Mouse (Mus musculus): ENCODE results near the gene Plcb4. TPM values are rescaled to one million over a fixed set of nuclear protein-coding genes. Genes with fewer than 3 reads are reported as not detected.

Gene Plcb4
- polyA plus RNA-seq, 1 experiment, result 33.0 TPM

- Histone ChIP-seq H3K4me1 (ENCODE audit: control insufficient read depth, insufficient read depth, low read length) (peaks cover 3% of the 10 kb centered on the region), H3K27ac (ENCODE audit: insufficient read depth, low read length) (no peak overlapping the region), H3K4me3 (ENCODE audit: insufficient read depth, low read length) (no peak overlapping the region)
- TF ChIP-seq POLR2A (IDR thresholded peaks at IDR 0.05; ENCODE audit: low read depth, low read length) (no peak), CTCF (IDR thresholded peaks at IDR 0.05; ENCODE audit: borderline replicate concordance, insufficient read depth, low read length) (no peak)
These were observed 208.0 kb downstream of the Plcb4 start for GRCm38 (mm10) chr2:135866838-135867237.

GRCm38 (mm10) chr2:135869637-135870036, 210.8 kb downstream of the Plcb4 start:
- no peak overlapping the region for H3K4me3 ChIP-seq (ENCODE audit: insufficient read depth, low read length)
- H3K27ac ChIP-seq (ENCODE audit: insufficient read depth, low read length), result no peak overlapping the region
- TF ChIP-seq POLR2A (IDR thresholded peaks at IDR 0.05; ENCODE audit: low read depth, low read length), result no peak
- no peak for TF ChIP-seq CTCF (IDR thresholded peaks at IDR 0.05; ENCODE audit: borderline replicate concordance, insufficient read depth, low read length)
- H3K4me1 ChIP-seq (ENCODE audit: control insufficient read depth, insufficient read depth, low read length), result no peaks in the 10 kb centered on the region

- no peaks in the 10 kb centered on the region for H3K4me1 ChIP-seq (ENCODE audit: control insufficient read depth, insufficient read depth, low read length)
- no peak overlapping the region for H3K27ac ChIP-seq (ENCODE audit: insufficient read depth, low read length)
- TF ChIP-seq POLR2A (IDR thresholded peaks at IDR 0.05; ENCODE audit: low read depth, low read length) (no peak), CTCF (IDR thresholded peaks at IDR 0.05; ENCODE audit: borderline replicate concordance, insufficient read depth, low read length) (no peak)
- H3K4me3 ChIP-seq (ENCODE audit: insufficient read depth, low read length), result no peak overlapping the region
These were observed 214.3 kb downstream of the Plcb4 start for GRCm38 (mm10) chr2:135873146-135873545.

GRCm38 (mm10) chr2:135873761-135874160, 214.9 kb downstream of the Plcb4 start:
- no peaks in the 10 kb centered on the region for H3K4me1 ChIP-seq (ENCODE audit: control insufficient read depth, insufficient read depth, low read length)
- no peak overlapping the region for H3K4me3 ChIP-seq (ENCODE audit: insufficient read depth, low read length)
- no peak for TF ChIP-seq POLR2A (IDR thresholded peaks at IDR 0.05; ENCODE audit: low read depth, low read length)
- TF ChIP-seq CTCF (IDR thresholded peaks at IDR 0.05; ENCODE audit: borderline replicate concordance, insufficient read depth, low read length), result no peak
- H3K27ac ChIP-seq (ENCODE audit: insufficient read depth, low read length), result no peak overlapping the region

GRCm38 (mm10) chr2:135875549-135875948, 216.7 kb downstream of the Plcb4 start:
- Histone ChIP-seq H3K4me3 (ENCODE audit: insufficient read depth, low read length) (no peak overlapping the region), H3K27ac (ENCODE audit: insufficient read depth, low read length) (no peak overlapping the region), H3K4me1 (ENCODE audit: control insufficient read depth, insufficient read depth, low read length) (0 out of 2 replicates have a peak, but pooled peaks cover 4% of the 10 kb centered on the region)
- TF ChIP-seq CTCF (IDR thresholded peaks at IDR 0.05; ENCODE audit: borderline replicate concordance, insufficient read depth, low read length), result no peak
- no peak for TF ChIP-seq POLR2A (IDR thresholded peaks at IDR 0.05; ENCODE audit: low read depth, low read length)

GRCm38 (mm10) chr2:135879356-135879755, 220.5 kb downstream of the Plcb4 start:
- TF ChIP-seq CTCF (IDR thresholded peaks at IDR 0.05; ENCODE audit: borderline replicate concordance, insufficient read depth, low read length), result no peak
- no peak for TF ChIP-seq POLR2A (IDR thresholded peaks at IDR 0.05; ENCODE audit: low read depth, low read length)
- no peak overlapping the region for H3K4me3 ChIP-seq (ENCODE audit: insufficient read depth, low read length)
- no peak overlapping the region for H3K27ac ChIP-seq (ENCODE audit: insufficient read depth, low read length)
- peaks cover 4% of the 10 kb centered on the region; the same call in 1 of the 2 replicates for H3K4me1 ChIP-seq (ENCODE audit: control insufficient read depth, insufficient read depth, low read length)

- no peak overlapping the region for H3K27ac ChIP-seq (ENCODE audit: insufficient read depth, low read length)
- no peak for TF ChIP-seq POLR2A (IDR thresholded peaks at IDR 0.05; ENCODE audit: low read depth, low read length)
- no peak for TF ChIP-seq CTCF (IDR thresholded peaks at IDR 0.05; ENCODE audit: borderline replicate concordance, insufficient read depth, low read length)
- H3K4me1 ChIP-seq (ENCODE audit: control insufficient read depth, insufficient read depth, low read length), result peaks cover 12% of the 10 kb centered on the region
- no peak overlapping the region for H3K4me3 ChIP-seq (ENCODE audit: insufficient read depth, low read length)
These were observed 221.5 kb downstream of the Plcb4 start for GRCm38 (mm10) chr2:135880269-135880760.

- peaks cover 12% of the 10 kb centered on the region for H3K4me1 ChIP-seq (ENCODE audit: control insufficient read depth, insufficient read depth, low read length)
- H3K27ac ChIP-seq (ENCODE audit: insufficient read depth, low read length), result no peak overlapping the region
- H3K4me3 ChIP-seq (ENCODE audit: insufficient read depth, low read length), result no peak overlapping the region
- TF ChIP-seq CTCF (IDR thresholded peaks at IDR 0.05; ENCODE audit: borderline replicate concordance, insufficient read depth, low read length), result no peak
- TF ChIP-seq POLR2A (IDR thresholded peaks at IDR 0.05; ENCODE audit: low read depth, low read length), result no peak
These were observed 224.5 kb downstream of the Plcb4 start for GRCm38 (mm10) chr2:135883359-135883758.

GRCm38 (mm10) chr2:135884534-135885180, 225.8 kb downstream of the Plcb4 start:
- Histone ChIP-seq H3K4me3 (ENCODE audit: insufficient read depth, low read length) (no peak overlapping the region), H3K4me1 (ENCODE audit: control insufficient read depth, insufficient read depth, low read length) (peaks cover 12% of the 10 kb centered on the region), H3K27ac (ENCODE audit: insufficient read depth, low read length) (no peak overlapping the region; the same call in 1 of the 2 replicates)
- no peak for TF ChIP-seq POLR2A (IDR thresholded peaks at IDR 0.05; ENCODE audit: low read depth, low read length)
- TF ChIP-seq CTCF (IDR thresholded peaks at IDR 0.05; ENCODE audit: borderline replicate concordance, insufficient read depth, low read length), result no peak

GRCm38 (mm10) chr2:135885607-135886006, 226.8 kb downstream of the Plcb4 start:
- no peak overlapping the region for H3K27ac ChIP-seq (ENCODE audit: insufficient read depth, low read length)
- H3K4me1 ChIP-seq (ENCODE audit: control insufficient read depth, insufficient read depth, low read length), result peaks cover 7% of the 10 kb centered on the region
- no peak for TF ChIP-seq CTCF (IDR thresholded peaks at IDR 0.05; ENCODE audit: borderline replicate concordance, insufficient read depth, low read length)
- no peak for TF ChIP-seq POLR2A (IDR thresholded peaks at IDR 0.05; ENCODE audit: low read depth, low read length)
- no peak overlapping the region for H3K4me3 ChIP-seq (ENCODE audit: insufficient read depth, low read length)
